Mouse (Mus musculus) liver, embryonic 11.5 days (tissue): ENCODE measurements at regions not wholly inside any gene's neighbourhood (a gene's known extent, or its start where the extent isn't known, plus 50 kb on each side); places are given as distances from the start of the nearest gene placed in this dataset.

Experiments used
- ATAC-seq: fragments of 200-750 bp; cut with Nextera tagmentation; replicated peaks from 2 replicates; pipeline ENCODE4 v1.8.0; 2017; ENCODE audit warnings: moderate number of reproducible peaks, mild to moderate bottlenecking, moderate TSS enrichment, moderate library complexity; ENCODE audit not compliant: low FRiP score
- DNase-seq: peaks from one replicate; pipeline ENCODE4 v3.0.0-alpha.2; 2017; ENCODE audit warnings: low spot score
- H3K27ac ChIP-seq: fragments of 300-500 bp; sonication (generic); 2 replicates; pipeline ENCODE4 v1.5.1; 2014; ENCODE audit warnings: mild to moderate bottlenecking, low read depth, low read length, control low read depth
- H3K27me3 ChIP-seq: fragments of 300-500 bp; sonication (generic); replicated peaks from 2 replicates; pipeline ENCODE4 v1.6.1; 2014; ENCODE audit warnings: low read length, mixed read lengths; ENCODE audit not compliant: control insufficient read depth, insufficient read depth
- H3K36me3 ChIP-seq: fragments of 300-500 bp; sonication (generic); 2 replicates; pipeline ENCODE4 v1.6.1; 2014; ENCODE audit warnings: mild to moderate bottlenecking, low read length, moderate library complexity, mixed read lengths; ENCODE audit not compliant: control insufficient read depth, insufficient read depth
- H3K4me1 ChIP-seq: fragments of 300-500 bp; sonication (generic); replicated peaks from 2 replicates; pipeline ENCODE4 v1.6.1; 2014; ENCODE audit warnings: low read length, mixed read lengths; ENCODE audit not compliant: control insufficient read depth, insufficient read depth
- H3K4me2 ChIP-seq: fragments of 300-500 bp; sonication (generic); 2 replicates; pipeline ENCODE4 v1.6.1; 2014; ENCODE audit warnings: mild to moderate bottlenecking, control low read depth, moderate library complexity
- H3K4me3 ChIP-seq: fragments of 300-500 bp; sonication (generic); 2 replicates; pipeline ENCODE4 v1.5.1; 2014; ENCODE audit warnings: low read depth, low read length, control low read depth
- H3K9ac ChIP-seq: fragments of 300-500 bp; sonication (generic); 2 replicates; pipeline ENCODE4 v1.6.1; 2014; ENCODE audit warnings: low read depth, low read length, control low read depth
- H3K9me3 ChIP-seq: fragments of 300-500 bp; sonication (generic); 2 replicates; pipeline ENCODE4 v1.6.1; 2016; ENCODE audit warnings: low read length, inconsistent platforms, mixed read lengths; ENCODE audit not compliant: control insufficient read depth
- WGBS: fragments of 180-500 bp; shearing (Covaris S2); extraction: QIAGEN DNeasy Blood & Tissue Kit; methylation state at CpG from one replicate; pipeline ENCODE4 v1.1.7; 2014; 5-methylcytosine and 5-hydroxymethylcytosine counted together

GRCm38 (mm10) chr3:148641581-148641980 lies 348.8 kb downstream of the Adgrl2 start:
- Histone ChIP-seq H3K4me2 (no peak overlapping the region), H3K27me3 (no peaks in the 10 kb centered on the region), H3K9ac (no peak overlapping the region), H3K36me3 (no peaks in the 10 kb centered on the region), H3K4me1 (no peaks in the 10 kb centered on the region), H3K9me3 (no peaks in the 10 kb centered on the region), H3K27ac (no peak overlapping the region), H3K4me3 (no peak overlapping the region)
- WGBS: 78% methylated on average over 3 of the region's 3 CpGs
- ATAC-seq (no peak), DNase-seq (no peak)

GRCm38 (mm10) chr3:148640680-148641101 lies 349.7 kb downstream of the Adgrl2 start:
- Histone ChIP-seq H3K9ac (no peak overlapping the region), H3K9me3 (no peaks in the 10 kb centered on the region), H3K27ac (no peak overlapping the region), H3K4me2 (no peak overlapping the region), H3K4me1 (no peaks in the 10 kb centered on the region), H3K36me3 (no peaks in the 10 kb centered on the region), H3K4me3 (no peak overlapping the region), H3K27me3 (no peaks in the 10 kb centered on the region)
- ATAC-seq: no peak
- 49% methylated on average over 3 of the region's 3 CpGs for WGBS
- DNase-seq: no peak

- no peaks in the 10 kb centered on the region for H3K27me3 ChIP-seq
- no peaks in the 10 kb centered on the region for H3K4me1 ChIP-seq
- no peak overlapping the region for H3K4me2 ChIP-seq
- H3K9me3 ChIP-seq: no peaks in the 10 kb centered on the region
- H3K27ac ChIP-seq: no peak overlapping the region
- ATAC-seq (no peak), DNase-seq (no peak)
- no peak overlapping the region for H3K4me3 ChIP-seq
- no peak overlapping the region for H3K9ac ChIP-seq
- WGBS: 75% methylated on average over 4 of the region's 4 CpGs
- H3K36me3 ChIP-seq: no peaks in the 10 kb centered on the region
Measured at GRCm38 (mm10) chr3:148635101-148635500, 355.3 kb downstream of the Adgrl2 start.

- no peak for DNase-seq
- no peak overlapping the region for H3K9ac ChIP-seq
- H3K4me2 ChIP-seq: no peak overlapping the region
- 54% methylated on average over 3 of the region's 3 CpGs for WGBS
- no peak overlapping the region for H3K27ac ChIP-seq
- no peak for ATAC-seq
- H3K4me1 ChIP-seq: no peaks in the 10 kb centered on the region
- H3K27me3 ChIP-seq: no peaks in the 10 kb centered on the region
- H3K9me3 ChIP-seq: no peaks in the 10 kb centered on the region
- H3K4me3 ChIP-seq: no peak overlapping the region
- H3K36me3 ChIP-seq: no peaks in the 10 kb centered on the region
Measured at GRCm38 (mm10) chr3:148634352-148634751, 356.0 kb downstream of the Adgrl2 start.

- H3K27me3 ChIP-seq: no peaks in the 10 kb centered on the region
Measured at GRCm38 (mm10) chr3:148633291-148633690, 357.1 kb downstream of the Adgrl2 start.

GRCm38 (mm10) chr3:148632449-148632848 lies 357.9 kb downstream of the Adgrl2 start:
- H3K4me3 ChIP-seq: no peak overlapping the region
- no peaks in the 10 kb centered on the region for H3K4me1 ChIP-seq
- DNase-seq: no peak
- WGBS: 86% methylated on average over 2 of the region's 2 CpGs
- no peak overlapping the region for H3K27ac ChIP-seq
- ATAC-seq: no peak
- H3K4me2 ChIP-seq: no peak overlapping the region
- no peaks in the 10 kb centered on the region for H3K9me3 ChIP-seq
- H3K27me3 ChIP-seq: no peaks in the 10 kb centered on the region
- no peak overlapping the region for H3K9ac ChIP-seq
- no peaks in the 10 kb centered on the region for H3K36me3 ChIP-seq

More at GRCm38 (mm10) chr3:148633291-148633690, 357.1 kb downstream of the Adgrl2 start:
- DNase-seq: no peak
- H3K9ac ChIP-seq: no peak overlapping the region
- H3K36me3 ChIP-seq: no peaks in the 10 kb centered on the region
- 98% methylated on average over 6 of the region's 6 CpGs for WGBS
- H3K4me3 ChIP-seq: no peak overlapping the region
- no peak overlapping the region for H3K4me2 ChIP-seq
- no peak for ATAC-seq
- H3K4me1 ChIP-seq: no peaks in the 10 kb centered on the region
- no peak overlapping the region for H3K27ac ChIP-seq
- H3K9me3 ChIP-seq: no peaks in the 10 kb centered on the region

GRCm38 (mm10) chr3:148631415-148632192 lies 358.8 kb downstream of the Adgrl2 start:
- ATAC-seq: no peak
- DNase-seq: no peak
- Histone ChIP-seq H3K27ac (no peak overlapping the region), H3K9me3 (no peaks in the 10 kb centered on the region), H3K36me3 (no peaks in the 10 kb centered on the region), H3K4me3 (no peak overlapping the region), H3K4me1 (no peaks in the 10 kb centered on the region), H3K9ac (no peak overlapping the region), H3K27me3 (no peaks in the 10 kb centered on the region), H3K4me2 (no peak overlapping the region)
- WGBS: 69% methylated on average over 18 of the region's 18 CpGs

GRCm38 (mm10) chr3:148630865-148631264 lies 359.5 kb downstream of the Adgrl2 start:
- Histone ChIP-seq H3K36me3 (no peaks in the 10 kb centered on the region), H3K9me3 (no peaks in the 10 kb centered on the region), H3K9ac (no peak overlapping the region), H3K27me3 (no peaks in the 10 kb centered on the region), H3K4me3 (no peak overlapping the region), H3K27ac (no peak overlapping the region), H3K4me2 (no peak overlapping the region), H3K4me1 (no peaks in the 10 kb centered on the region)
- ATAC-seq (no peak), DNase-seq (no peak)
- WGBS: 80% methylated on average over 7 of the region's 7 CpGs

GRCm38 (mm10) chr3:148614971-148615671 lies 375.2 kb downstream of the Adgrl2 start:
- WGBS: 77% methylated on average over 9 of the region's 9 CpGs
- Histone ChIP-seq H3K4me3 (no peak overlapping the region), H3K4me1 (no peaks in the 10 kb centered on the region), H3K9ac (no peak overlapping the region), H3K4me2 (no peak overlapping the region), H3K27ac (no peak overlapping the region), H3K36me3 (no peaks in the 10 kb centered on the region), H3K9me3 (no peaks in the 10 kb centered on the region), H3K27me3 (no peaks in the 10 kb centered on the region)
- ATAC-seq: no peak
- no peak for DNase-seq
